Mouse (Mus musculus): ENCODE measurements around the gene Dhx36. TPM values are rescaled to one million over a fixed set of nuclear protein-coding genes. Genes with fewer than 3 reads are reported as not detected.

Dhx36 gene
- total and polyA plus RNA-seq, 2 experiments: 2.7 to 24.5 TPM

DNA sequence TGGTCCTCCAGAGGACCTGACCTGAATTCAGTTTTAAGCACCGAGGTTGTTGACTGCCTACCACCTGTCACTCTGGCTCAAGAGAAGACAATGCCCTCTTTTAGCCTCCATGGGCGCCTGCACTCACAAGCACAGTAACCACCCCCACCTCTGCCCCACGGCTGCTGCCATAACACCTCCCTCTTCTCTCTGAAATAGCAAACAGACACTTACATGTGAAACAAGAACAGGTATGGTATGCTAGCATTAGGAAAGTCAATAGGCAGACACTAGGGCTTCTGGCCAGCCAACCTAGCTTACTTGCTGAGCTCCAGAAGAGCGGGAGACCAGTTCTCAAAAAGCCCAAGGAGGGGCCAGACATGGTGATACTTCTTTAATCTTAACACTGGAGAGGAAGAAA is 7.5 kb downstream of the Dhx36 start:
- no peak overlapping the region for H3K4me3 ChIP-seq (ENCODE audit: insufficient read depth, low read depth, low read length)
- no peaks in the 10 kb centered on the region for H3K4me1 ChIP-seq (ENCODE audit: control insufficient read depth, insufficient read depth, low read length)
- TF ChIP-seq CTCF (IDR thresholded peaks at IDR 0.05; ENCODE audit: low read depth, low read length) (no peak), POLR2A (IDR thresholded peaks at IDR 0.05; ENCODE audit: extremely low read depth, insufficient read depth, low read length) (no peak)
- WGBS: 93% methylated on average over 4 of the region's 4 CpGs
- no peaks in the 10 kb centered on the region; the same call in 1 of the 2 replicates for H3K79me2 ChIP-seq (ENCODE audit: control insufficient read depth, insufficient read depth, low read length)
- no peak overlapping the region for H3K27ac ChIP-seq (replicated peaks; ENCODE audit: insufficient read depth, low read depth, low read length)
- no peak for DNase-seq (ENCODE audit: extremely low read depth, low read depth, low spot score)
- H3K9ac ChIP-seq (ENCODE audit: low read depth, low read length): no peak overlapping the region
- peaks cover 48% of the 10 kb centered on the region for H3K36me3 ChIP-seq (ENCODE audit: control insufficient read depth, insufficient read depth, low read length)
- no peaks in the 10 kb centered on the region for H3K27me3 ChIP-seq (ENCODE audit: control insufficient read depth, insufficient read depth, low read length)

DNA sequence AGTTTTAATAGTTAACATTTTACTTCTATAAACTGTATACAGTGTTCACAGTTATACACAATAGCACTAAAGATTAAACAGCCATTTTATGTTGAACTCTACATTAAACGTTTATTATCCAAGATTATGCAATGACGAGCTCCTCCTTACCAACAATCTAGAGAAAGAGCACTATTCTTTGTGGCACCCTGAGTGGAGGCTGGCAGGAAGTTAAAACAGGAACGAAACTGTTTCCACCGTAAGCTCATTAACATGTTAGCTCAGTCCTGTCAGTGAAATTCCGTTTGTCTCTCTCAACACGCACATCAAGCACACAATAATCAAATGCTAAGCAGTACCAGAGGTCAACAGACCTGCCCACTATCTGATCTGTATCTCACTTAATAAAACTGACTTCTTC is 14.2 kb downstream of the Dhx36 start:
- H3K27ac ChIP-seq (replicated peaks; ENCODE audit: insufficient read depth, low read depth, low read length): no peak overlapping the region
- TF ChIP-seq CTCF (IDR thresholded peaks at IDR 0.05; ENCODE audit: low read depth, low read length): no peak
- no peak for TF ChIP-seq POLR2A (IDR thresholded peaks at IDR 0.05; ENCODE audit: extremely low read depth, insufficient read depth, low read length)
- no peaks in the 10 kb centered on the region for H3K4me1 ChIP-seq (ENCODE audit: control insufficient read depth, insufficient read depth, low read length)
- no peaks in the 10 kb centered on the region for H3K79me2 ChIP-seq (ENCODE audit: control insufficient read depth, insufficient read depth, low read length)
- DNase-seq (ENCODE audit: extremely low read depth, low read depth, low spot score): no peak
- H3K36me3 ChIP-seq (ENCODE audit: control insufficient read depth, insufficient read depth, low read length): peaks cover 55% of the 10 kb centered on the region
- 75% methylated on average over 6 of the region's 6 CpGs for WGBS
- H3K9ac ChIP-seq (ENCODE audit: low read depth, low read length): no peak overlapping the region
- H3K4me3 ChIP-seq (ENCODE audit: insufficient read depth, low read depth, low read length): no peak overlapping the region
- no peaks in the 10 kb centered on the region for H3K27me3 ChIP-seq (ENCODE audit: control insufficient read depth, insufficient read depth, low read length)

DNA sequence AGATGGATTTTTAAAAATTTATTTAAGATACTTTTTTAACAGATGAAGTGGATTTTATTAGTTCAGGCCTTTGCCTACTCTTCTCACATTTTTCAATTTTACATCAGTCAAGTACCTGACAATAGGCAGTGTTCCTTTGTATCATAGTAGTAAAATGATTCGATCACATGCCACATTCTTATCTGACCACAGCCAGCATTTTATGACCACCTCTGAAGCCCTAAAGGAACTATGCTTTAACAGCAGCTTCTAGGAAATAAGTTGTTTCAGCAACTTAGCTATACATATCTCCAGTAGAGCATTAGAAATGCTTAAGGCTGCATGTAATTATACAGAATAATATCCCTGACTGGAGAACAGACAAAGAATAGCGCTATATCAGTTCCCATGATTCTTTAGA is 22.5 kb downstream of the Dhx36 start:
- TF ChIP-seq CTCF (IDR thresholded peaks at IDR 0.05; ENCODE audit: low read depth, low read length): no peak
- no peak for TF ChIP-seq POLR2A (IDR thresholded peaks at IDR 0.05; ENCODE audit: extremely low read depth, insufficient read depth, low read length)
- H3K4me3 ChIP-seq (ENCODE audit: insufficient read depth, low read depth, low read length): no peak overlapping the region
- no peaks in the 10 kb centered on the region for H3K79me2 ChIP-seq (ENCODE audit: control insufficient read depth, insufficient read depth, low read length)
- no peak overlapping the region for H3K27ac ChIP-seq (replicated peaks; ENCODE audit: insufficient read depth, low read depth, low read length)
- H3K36me3 ChIP-seq (ENCODE audit: control insufficient read depth, insufficient read depth, low read length): peaks cover 42% of the 10 kb centered on the region
- H3K9ac ChIP-seq (ENCODE audit: low read depth, low read length): no peak overlapping the region
- no peaks in the 10 kb centered on the region for H3K4me1 ChIP-seq (ENCODE audit: control insufficient read depth, insufficient read depth, low read length)
- DNase-seq (ENCODE audit: extremely low read depth, low read depth, low spot score): no peak
- no peaks in the 10 kb centered on the region for H3K27me3 ChIP-seq (ENCODE audit: control insufficient read depth, insufficient read depth, low read length)
- 97% methylated on average over 2 of the region's 2 CpGs for WGBS

DNA sequence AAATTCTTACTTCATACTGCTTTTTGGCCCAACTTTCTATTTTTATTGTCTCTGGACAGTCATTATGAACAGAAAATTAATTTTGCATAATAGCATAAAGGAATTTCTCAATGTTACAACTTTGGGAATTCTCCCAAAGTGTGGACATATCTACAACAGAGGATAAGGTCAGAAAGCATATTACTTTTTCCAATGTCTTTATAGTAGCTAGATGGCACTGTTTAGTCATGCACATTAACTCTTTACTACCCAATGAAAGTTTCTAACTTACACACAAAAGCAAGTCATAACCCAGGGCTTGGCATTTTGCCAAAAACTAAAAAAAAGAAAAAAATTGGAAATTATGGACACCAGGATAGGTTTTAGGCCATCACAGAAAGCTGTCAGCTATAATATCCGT is 36.6 kb downstream of the Dhx36 start:
- Histone ChIP-seq H3K27me3 (ENCODE audit: control insufficient read depth, insufficient read depth, low read length) (no peaks in the 10 kb centered on the region), H3K36me3 (ENCODE audit: control insufficient read depth, insufficient read depth, low read length) (peaks cover 69% of the 10 kb centered on the region), H3K4me1 (ENCODE audit: control insufficient read depth, insufficient read depth, low read length) (no peaks in the 10 kb centered on the region), H3K27ac (replicated peaks; ENCODE audit: insufficient read depth, low read depth, low read length) (no peak overlapping the region), H3K79me2 (ENCODE audit: control insufficient read depth, insufficient read depth, low read length) (no peaks in the 10 kb centered on the region), H3K4me3 (ENCODE audit: insufficient read depth, low read depth, low read length) (no peak overlapping the region), H3K9ac (ENCODE audit: low read depth, low read length) (no peak overlapping the region)
- 89% methylated on average over 1 of the region's 1 CpGs for WGBS
- TF ChIP-seq CTCF (IDR thresholded peaks at IDR 0.05; ENCODE audit: low read depth, low read length): no peak
- no peak for TF ChIP-seq POLR2A (IDR thresholded peaks at IDR 0.05; ENCODE audit: extremely low read depth, insufficient read depth, low read length)
- DNase-seq (ENCODE audit: extremely low read depth, low read depth, low spot score): no peak

DNA sequence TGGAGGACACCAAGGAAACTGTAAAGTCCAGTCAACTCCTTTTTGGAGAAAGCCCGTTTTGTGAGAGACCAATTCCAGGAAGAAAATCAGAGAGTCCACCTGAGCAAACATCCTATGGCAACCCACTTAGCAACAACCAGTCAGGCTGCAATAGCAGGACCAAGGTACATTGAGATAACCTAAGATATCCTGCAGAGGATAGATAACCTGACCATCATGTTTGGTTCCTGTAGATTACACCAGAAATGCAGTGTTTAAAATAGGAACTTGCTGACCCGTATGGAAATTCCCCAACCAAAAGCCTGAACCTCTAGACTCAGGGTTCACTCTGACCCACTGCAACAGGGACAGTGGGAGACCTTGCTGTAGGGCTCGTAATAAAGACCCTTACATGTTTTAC is 42.5 kb downstream of the Dhx36 start:
- Histone ChIP-seq H3K4me1 (ENCODE audit: control insufficient read depth, insufficient read depth, low read length) (no peaks in the 10 kb centered on the region; the same call in 1 of the 2 replicates), H3K27me3 (ENCODE audit: control insufficient read depth, insufficient read depth, low read length) (no peaks in the 10 kb centered on the region), H3K4me3 (ENCODE audit: insufficient read depth, low read depth, low read length) (no peak overlapping the region), H3K27ac (replicated peaks; ENCODE audit: insufficient read depth, low read depth, low read length) (no peak overlapping the region), H3K9ac (ENCODE audit: low read depth, low read length) (no peak overlapping the region), H3K36me3 (ENCODE audit: control insufficient read depth, insufficient read depth, low read length) (peaks cover 67% of the 10 kb centered on the region), H3K79me2 (ENCODE audit: control insufficient read depth, insufficient read depth, low read length) (no peaks in the 10 kb centered on the region)
- TF ChIP-seq CTCF (IDR thresholded peaks at IDR 0.05; ENCODE audit: low read depth, low read length) (no peak), POLR2A (IDR thresholded peaks at IDR 0.05; ENCODE audit: extremely low read depth, insufficient read depth, low read length) (no peak)
- no peak for DNase-seq (ENCODE audit: extremely low read depth, low read depth, low spot score)
- WGBS: 74% methylated on average over 3 of the region's 3 CpGs

DNA sequence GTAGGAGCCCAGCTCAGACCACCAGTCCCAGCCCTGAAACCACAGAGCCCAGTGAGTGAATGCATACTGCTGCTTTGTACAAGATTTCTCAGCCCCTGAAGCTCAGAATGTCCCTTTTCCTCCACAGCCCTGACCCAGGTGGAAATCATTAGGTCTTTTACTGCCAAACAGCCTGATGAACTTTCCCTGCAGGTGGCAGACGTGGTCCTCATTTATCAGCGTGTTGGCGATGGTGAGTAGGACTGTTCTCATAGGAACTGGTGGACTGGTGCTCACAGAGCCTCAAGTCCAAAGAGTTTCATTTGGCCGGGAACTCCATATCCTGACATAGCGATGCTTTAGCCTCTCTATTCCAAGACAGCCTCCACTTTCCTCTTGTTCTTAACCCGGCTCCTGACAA is 47.3 kb downstream of the Dhx36 start:
- TF ChIP-seq CTCF (IDR thresholded peaks at IDR 0.05; ENCODE audit: low read depth, low read length) (no peak), POLR2A (IDR thresholded peaks at IDR 0.05; ENCODE audit: extremely low read depth, insufficient read depth, low read length) (no peak)
- Histone ChIP-seq H3K27me3 (ENCODE audit: control insufficient read depth, insufficient read depth, low read length) (no peaks in the 10 kb centered on the region), H3K27ac (replicated peaks; ENCODE audit: insufficient read depth, low read depth, low read length) (no peak overlapping the region), H3K4me1 (ENCODE audit: control insufficient read depth, insufficient read depth, low read length) (no peaks in the 10 kb centered on the region; the same call in 1 of the 2 replicates), H3K9ac (ENCODE audit: low read depth, low read length) (no peak overlapping the region), H3K79me2 (ENCODE audit: control insufficient read depth, insufficient read depth, low read length) (no peaks in the 10 kb centered on the region), H3K4me3 (ENCODE audit: insufficient read depth, low read depth, low read length) (no peak overlapping the region), H3K36me3 (ENCODE audit: control insufficient read depth, insufficient read depth, low read length) (peaks cover 48% of the 10 kb centered on the region)
- 88% methylated on average over 6 of the region's 6 CpGs for WGBS
- DNase-seq (ENCODE audit: extremely low read depth, low read depth, low spot score): no peak
